Mouse (Mus musculus) hindbrain, embryonic 13.5 days (tissue): ENCODE measurements at regions not wholly inside any gene's neighbourhood (a gene's known extent, or its start where the extent isn't known, plus 50 kb on each side); places are given as distances from the start of the nearest gene placed in this dataset.

ENCODE experiments used
- ATAC-seq: fragments of 200-750 bp; cut with Nextera tagmentation; 2 replicates; pipeline ENCODE4 v1.8.0; 2017; ENCODE audit warnings: moderate TSS enrichment; ENCODE audit not compliant: low FRiP score
- H3K27ac ChIP-seq: fragments of 300-500 bp; sonication (generic); 2 replicates; pipeline ENCODE4 v1.5.1; 2015; ENCODE audit warnings: inconsistent platforms, mild to moderate bottlenecking, moderate library complexity
- H3K27me3 ChIP-seq: fragments of 300-500 bp; sonication (generic); 2 replicates; pipeline ENCODE4 v1.6.1; 2015; ENCODE audit warnings: mild to moderate bottlenecking, inconsistent platforms
- H3K36me3 ChIP-seq: fragments of 300-500 bp; sonication (generic); 2 replicates; pipeline ENCODE4 v1.6.1; 2015; ENCODE audit warnings: mild to moderate bottlenecking, inconsistent platforms
- H3K4me1 ChIP-seq: fragments of 300-500 bp; sonication (generic); replicated peaks from 2 replicates; pipeline ENCODE4 v1.6.1; 2015; ENCODE audit warnings: inconsistent platforms
- H3K4me2 ChIP-seq: fragments of 300-500 bp; sonication (generic); 2 replicates; pipeline ENCODE4 v1.6.1; 2015; ENCODE audit warnings: inconsistent platforms, mild to moderate bottlenecking, moderate library complexity
- H3K4me3 ChIP-seq: fragments of 300-500 bp; sonication (generic); 2 replicates; pipeline ENCODE4 v1.5.1; 2015; ENCODE audit warnings: mild to moderate bottlenecking, inconsistent platforms
- H3K9ac ChIP-seq: fragments of 300-500 bp; sonication (generic); 2 replicates; pipeline ENCODE4 v1.6.1; 2015; ENCODE audit warnings: mild to moderate bottlenecking, inconsistent platforms
- H3K9me3 ChIP-seq: fragments of 300-500 bp; sonication (generic); 2 replicates; pipeline ENCODE4 v1.6.1; 2016; ENCODE audit warnings: inconsistent platforms
- WGBS: fragments of 180-500 bp; shearing (Covaris S2); methylation state at CpG from one replicate; pipeline ENCODE4 v1.1.7; 2015; 5-methylcytosine and 5-hydroxymethylcytosine counted together

GRCm38 (mm10) chr6:8831204-8831603 lies 52.9 kb upstream of the Ica1 start:
- WGBS = 49% methylated on average over 2 of the region's 2 CpGs
- Histone ChIP-seq H3K9me3 (no peaks in the 10 kb centered on the region), H3K4me2 (no peak overlapping the region), H3K27me3 (no peaks in the 10 kb centered on the region), H3K9ac (no peak overlapping the region), H3K27ac (no peak overlapping the region), H3K36me3 (no peaks in the 10 kb centered on the region), H3K4me1 (no peaks in the 10 kb centered on the region), H3K4me3 (no peak overlapping the region)
- ATAC-seq = 0 out of 2 replicates have a peak, but pooled peaks have one; percentile 46

GRCm38 (mm10) chr6:8832924-8833323 lies 54.6 kb upstream of the Ica1 start:
- no peaks in the 10 kb centered on the region for H3K36me3 ChIP-seq
- no peak overlapping the region for H3K27ac ChIP-seq
- H3K9me3 ChIP-seq = no peaks in the 10 kb centered on the region
- no peak overlapping the region for H3K4me3 ChIP-seq
- no peak for ATAC-seq
- no peak overlapping the region for H3K4me2 ChIP-seq
- H3K4me1 ChIP-seq = no peaks in the 10 kb centered on the region
- 91% methylated on average over 1 of the region's 1 CpGs for WGBS
- H3K27me3 ChIP-seq = no peaks in the 10 kb centered on the region
- H3K9ac ChIP-seq = no peak overlapping the region

GRCm38 (mm10) chr6:8853657-8854056 lies 75.4 kb upstream of the Ica1 start:
- no peaks in the 10 kb centered on the region for H3K27me3 ChIP-seq
- H3K36me3 ChIP-seq = no peaks in the 10 kb centered on the region
- H3K4me1 ChIP-seq = no peaks in the 10 kb centered on the region
- no peak overlapping the region for H3K4me2 ChIP-seq
- no peaks in the 10 kb centered on the region for H3K9me3 ChIP-seq
- ATAC-seq = no peak
- WGBS = 87% methylated on average over 5 of the region's 5 CpGs
- H3K27ac ChIP-seq = no peak overlapping the region
- no peak overlapping the region for H3K4me3 ChIP-seq
- H3K9ac ChIP-seq = no peak overlapping the region

- WGBS = 81% methylated on average over 2 of the region's 2 CpGs
- no peaks in the 10 kb centered on the region for H3K4me1 ChIP-seq
- H3K36me3 ChIP-seq = no peaks in the 10 kb centered on the region
- H3K27me3 ChIP-seq = no peaks in the 10 kb centered on the region
- no peak overlapping the region for H3K27ac ChIP-seq
- H3K9me3 ChIP-seq = no peaks in the 10 kb centered on the region
- no peak overlapping the region for H3K9ac ChIP-seq
- ATAC-seq = no peak
- H3K4me2 ChIP-seq = no peak overlapping the region
- H3K4me3 ChIP-seq = no peak overlapping the region
Observed at GRCm38 (mm10) chr6:8860581-8860980, 82.3 kb upstream of the Ica1 start.

GRCm38 (mm10) chr6:8863843-8864620 lies 84.2 kb upstream of the Nxph1 start:
- H3K36me3 ChIP-seq = no peaks in the 10 kb centered on the region
- H3K9me3 ChIP-seq = no peaks in the 10 kb centered on the region
- 52% methylated on average over 8 of the region's 8 CpGs for WGBS
- no peak overlapping the region for H3K4me3 ChIP-seq
- ATAC-seq = no peak
- H3K4me1 ChIP-seq = no peaks in the 10 kb centered on the region
- H3K9ac ChIP-seq = no peak overlapping the region
- H3K4me2 ChIP-seq = no peak overlapping the region
- H3K27ac ChIP-seq = no peak overlapping the region
- no peaks in the 10 kb centered on the region for H3K27me3 ChIP-seq

GRCm38 (mm10) chr6:8877373-8878070 lies 70.7 kb upstream of the Nxph1 start:
- Histone ChIP-seq H3K4me3 (no peak overlapping the region), H3K9ac (peak overlapping the region; percentile 43; the same call in 1 of the 2 replicates), H3K27me3 (no peaks in the 10 kb centered on the region), H3K4me2 (peak overlapping the region; percentile 39), H3K27ac (peak overlapping the region; percentile 72), H3K9me3 (no peaks in the 10 kb centered on the region), H3K4me1 (peaks cover 14% of the 10 kb centered on the region), H3K36me3 (no peaks in the 10 kb centered on the region)
- WGBS = 24% methylated on average over 11 of the region's 11 CpGs
- peak; percentile 80 for ATAC-seq

- H3K9me3 ChIP-seq = no peaks in the 10 kb centered on the region
- no peak for ATAC-seq
- peaks cover 13% of the 10 kb centered on the region for H3K4me1 ChIP-seq
- no peak overlapping the region for H3K9ac ChIP-seq
- no peaks in the 10 kb centered on the region for H3K36me3 ChIP-seq
- WGBS = 83% methylated on average over 4 of the region's 4 CpGs
- no peaks in the 10 kb centered on the region for H3K27me3 ChIP-seq
- H3K4me3 ChIP-seq = no peak overlapping the region
- H3K4me2 ChIP-seq = no peak overlapping the region
- no peak overlapping the region for H3K27ac ChIP-seq
Observed at GRCm38 (mm10) chr6:8893665-8894064, 54.6 kb upstream of the Nxph1 start.

GRCm38 (mm10) chr6:8896097-8896496 lies 52.1 kb upstream of the Nxph1 start:
- no peaks in the 10 kb centered on the region for H3K36me3 ChIP-seq
- WGBS = 81% methylated on average over 4 of the region's 4 CpGs
- no peak for ATAC-seq

GRCm38 (mm10) chr6:8896822-8897221 lies 51.4 kb upstream of the Nxph1 start:
- no peaks in the 10 kb centered on the region for H3K36me3 ChIP-seq
- peaks cover 21% of the 10 kb centered on the region for H3K4me1 ChIP-seq
- H3K4me3 ChIP-seq = no peak overlapping the region
- H3K9me3 ChIP-seq = no peaks in the 10 kb centered on the region
- H3K9ac ChIP-seq = no peak overlapping the region
- peak; percentile 69 for ATAC-seq
- no peak overlapping the region for H3K4me2 ChIP-seq
- WGBS = 42% methylated on average over 5 of the region's 5 CpGs
- H3K27ac ChIP-seq = peak overlapping the region; percentile 81
- H3K27me3 ChIP-seq = no peaks in the 10 kb centered on the region

More at GRCm38 (mm10) chr6:8896097-8896496, 52.1 kb upstream of the Nxph1 start:
- Histone ChIP-seq H3K9ac (no peak overlapping the region), H3K4me1 (peaks cover 21% of the 10 kb centered on the region), H3K27ac (0 out of 2 replicates have a peak overlapping the region, but pooled peaks have one; percentile 8), H3K27me3 (no peaks in the 10 kb centered on the region), H3K4me3 (no peak overlapping the region), H3K4me2 (no peak overlapping the region), H3K9me3 (no peaks in the 10 kb centered on the region)

GRCm38 (mm10) chr6:8897334-8897733 lies 50.9 kb upstream of the Nxph1 start:
- Histone ChIP-seq H3K4me2 (no peak overlapping the region), H3K36me3 (no peaks in the 10 kb centered on the region), H3K4me3 (no peak overlapping the region), H3K27me3 (no peaks in the 10 kb centered on the region), H3K9me3 (no peaks in the 10 kb centered on the region), H3K27ac (peak overlapping the region; percentile 81), H3K4me1 (peaks cover 21% of the 10 kb centered on the region), H3K9ac (no peak overlapping the region)
- 27% methylated on average over 7 of the region's 7 CpGs for WGBS
- ATAC-seq = peak; percentile 83

- WGBS = 45% methylated on average over 3 of the region's 3 CpGs
- Histone ChIP-seq H3K27ac (no peak overlapping the region), H3K4me3 (no peak overlapping the region), H3K36me3 (no peaks in the 10 kb centered on the region), H3K9me3 (no peaks in the 10 kb centered on the region), H3K9ac (no peak overlapping the region), H3K4me1 (peaks cover 21% of the 10 kb centered on the region), H3K27me3 (no peaks in the 10 kb centered on the region), H3K4me2 (no peak overlapping the region)
- no peak for ATAC-seq
Observed at GRCm38 (mm10) chr6:8898268-8898667, 50.0 kb upstream of the Nxph1 start.
